Mouse (Mus musculus) E14TG2a.4 (cell line): ENCODE measurements around the gene Rpl12.
"Not testable (repeated sequence)": the region's sequence is repeated elsewhere in the genome, so short reads cannot be mapped to it uniquely, and the experiment has no call there.

Source experiments
- H3K27me3 ChIP-seq: 2 replicates; pipeline ENCODE4 v1.6.1; 2014; ENCODE audit warnings: low read length, control low read depth; ENCODE audit not compliant: insufficient read depth
- H3K36me3 ChIP-seq: 2 replicates; pipeline ENCODE4 v1.6.1; 2014; ENCODE audit warnings: low read length, control low read depth; ENCODE audit not compliant: insufficient read depth
- H3K4me1 ChIP-seq: replicated peaks from 2 replicates; pipeline ENCODE4 v1.6.1; 2014; ENCODE audit warnings: low read depth, low read length, control low read depth
- H3K4me3 ChIP-seq: replicated peaks from 2 replicates; pipeline ENCODE4 v1.5.1; 2014; ENCODE audit warnings: mild to moderate bottlenecking, low read length
- H3K9me3 ChIP-seq: 2 replicates; pipeline ENCODE4 v1.6.1; 2014; ENCODE audit warnings: low read length, control low read depth
- CTCF ChIP-seq: conservative IDR thresholded peaks from 2 replicates; pipeline ENCODE4 v1.5.1; 2014; ENCODE audit warnings: low read length
- NANOG ChIP-seq: IDR thresholded peaks from 2 replicates; pipeline ENCODE4 v1.6.1; 2014; ENCODE audit warnings: borderline replicate concordance, low read length, mixed read lengths
- POU5F1 ChIP-seq: IDR thresholded peaks from 2 replicates; pipeline ENCODE4 v1.6.1; 2014; ENCODE audit warnings: low read length, borderline replicate concordance

Rpl12 gene

GRCm38 (mm10) chr2:32999752-33000151 lies 38.4 kb downstream of the Rpl12 start:
- H3K36me3 ChIP-seq = peaks cover 26% of the 10 kb centered on the region
- no peaks in the 10 kb centered on the region for H3K27me3 ChIP-seq
- H3K9me3 ChIP-seq = no peaks in the 10 kb centered on the region
- peaks cover 8% of the 10 kb centered on the region for H3K4me1 ChIP-seq
- TF ChIP-seq POU5F1 (no peak), NANOG (no peak), CTCF (no peak)
- no peak overlapping the region for H3K4me3 ChIP-seq

- H3K4me1 ChIP-seq = peaks cover 9% of the 10 kb centered on the region
- TF ChIP-seq NANOG (no peak), POU5F1 (no peak)
- H3K4me3 ChIP-seq = no peak overlapping the region
- H3K36me3 ChIP-seq = peaks cover 32% of the 10 kb centered on the region
- no peaks in the 10 kb centered on the region for H3K9me3 ChIP-seq
- no peaks in the 10 kb centered on the region for H3K27me3 ChIP-seq
These were observed 40.8 kb downstream of the Rpl12 start for GRCm38 (mm10) chr2:33002144-33002543.

- peaks cover 15% of the 10 kb centered on the region for H3K4me1 ChIP-seq
- H3K9me3 ChIP-seq = no peaks in the 10 kb centered on the region
- TF ChIP-seq CTCF (no peak), NANOG (no peak), POU5F1 (no peak)
These were observed 43.7 kb downstream of the Rpl12 start for GRCm38 (mm10) chr2:33005041-33005440.

GRCm38 (mm10) chr2:33009055-33009454 lies 47.7 kb downstream of the Rpl12 start:
- not testable (repeated sequence) for H3K27me3 ChIP-seq, H3K4me3 ChIP-seq, H3K9me3 ChIP-seq
- H3K4me1 ChIP-seq = peaks cover 15% of the 10 kb centered on the region
- TF ChIP-seq CTCF = peak; percentile 37
- peaks cover 14% of the 10 kb centered on the region; the same call in 1 of the 2 replicates for H3K36me3 ChIP-seq

More at GRCm38 (mm10) chr2:33005041-33005440, 43.7 kb downstream of the Rpl12 start:
- Histone ChIP-seq H3K4me3 (no peak overlapping the region), H3K27me3 (no peaks in the 10 kb centered on the region), H3K36me3 (peaks cover 32% of the 10 kb centered on the region)

- Histone ChIP-seq H3K36me3 (0 out of 2 replicates have a peak, but pooled peaks cover 6% of the 10 kb centered on the region), H3K4me1 (no peaks in the 10 kb centered on the region), H3K9me3 (no peaks in the 10 kb centered on the region), H3K27me3 (no peaks in the 10 kb centered on the region), H3K4me3 (no peak overlapping the region)
- TF ChIP-seq CTCF = no peak
- TF ChIP-seq POU5F1 = no peak
- no peak for TF ChIP-seq NANOG
These were observed 53.5 kb downstream of the Rpl12 start for GRCm38 (mm10) chr2:33014877-33015276.
